Mouse (Mus musculus) stomach, postnatal 0 days (tissue): ENCODE data around the gene Dip2b.

Experiments
- CTCF ChIP-seq: IDR thresholded peaks from 2 replicates; pipeline ENCODE4 v1.5.1; 2016; ENCODE audit warnings: antibody characterized with exemption, low read depth, mild to moderate bottlenecking, moderate library complexity
- EP300 ChIP-seq: optimal IDR thresholded peaks from 2 replicates; pipeline ENCODE3; 2016; ENCODE audit warnings: antibody characterized with exemption

DNA sequence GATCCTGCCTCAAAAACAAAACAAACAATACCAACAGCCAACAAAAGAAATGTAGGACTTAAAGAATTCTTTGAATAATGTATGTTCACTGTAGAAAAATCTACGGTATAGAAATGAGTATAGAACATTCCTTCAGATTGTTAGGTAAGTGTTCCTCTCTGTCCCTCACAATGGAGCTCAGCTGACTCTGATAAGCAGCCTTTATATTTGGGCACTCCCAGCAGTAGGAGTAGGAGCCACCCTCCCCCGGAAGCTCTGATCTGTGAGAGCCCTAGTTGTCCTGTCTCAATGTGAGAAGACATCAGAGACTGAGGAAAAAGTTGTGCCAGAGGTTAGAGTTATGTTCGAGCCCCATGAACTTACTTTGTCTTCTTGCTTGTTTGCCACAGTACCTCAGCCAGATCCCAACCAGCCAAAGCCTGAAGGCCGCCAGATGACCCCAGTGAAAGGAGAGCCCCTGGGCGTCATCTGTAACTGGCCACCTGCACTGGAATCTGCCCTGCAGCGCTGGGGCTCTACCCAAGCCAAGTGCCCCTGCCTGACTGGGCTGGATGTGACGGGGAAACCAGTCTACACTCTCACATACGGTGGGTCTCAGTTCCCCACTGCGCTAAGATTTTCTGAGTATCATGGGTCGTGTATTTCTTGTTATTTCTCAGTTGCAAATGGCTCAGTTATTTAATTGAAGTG is 118.5 kb downstream of the Dip2b start:
- TF ChIP-seq CTCF (no peak), EP300 (no peak)
